Mouse (Mus musculus): Measurements from ENCODE around the gene Nxf1.
A peak's percentile ranks its signal among the peaks of the same experiment; 100 is the strongest.

Nxf1 gene

DNA sequence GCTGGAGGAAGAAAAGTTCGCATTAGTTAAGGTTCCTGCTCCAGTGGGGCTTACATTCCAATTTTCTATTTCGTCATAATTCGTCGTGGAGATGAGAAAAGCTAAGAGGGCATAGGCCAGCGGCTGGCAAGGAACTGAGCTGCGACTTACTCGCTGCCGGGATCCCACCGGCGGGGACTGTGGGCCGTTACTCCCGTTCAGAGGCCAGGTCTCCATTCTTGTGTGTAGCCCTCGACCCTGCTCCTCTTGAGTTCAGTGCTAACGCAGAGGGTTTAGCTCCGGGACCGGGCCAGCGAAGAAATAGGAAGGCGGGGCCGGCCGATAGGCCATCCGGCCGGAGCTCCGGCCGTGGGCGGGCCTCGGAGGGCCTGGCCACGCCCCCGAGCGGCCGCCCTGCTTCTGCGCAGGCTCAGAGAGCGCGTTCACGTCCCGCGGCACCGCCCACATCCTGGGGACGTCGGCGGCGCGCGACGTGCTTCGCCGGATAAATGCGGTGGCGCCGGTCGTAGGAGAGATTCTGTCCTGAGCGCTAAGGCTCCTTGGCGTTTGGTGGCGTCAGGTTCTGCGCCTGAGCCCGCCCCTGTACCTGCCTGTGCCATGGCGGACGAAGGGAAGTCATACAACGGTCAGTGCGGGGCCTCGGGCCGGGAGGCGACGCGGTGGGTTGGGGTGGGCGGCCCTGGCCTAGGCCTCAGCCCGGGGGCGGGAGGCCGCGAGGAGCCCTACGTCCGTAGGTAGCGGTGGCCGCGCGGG lies at the start of gene Nxf1:
Nxf1 (plus strand) TSS at position 439 of the 753 bp plus-strand sequence.
- DNase-seq (ENCODE audit: low read depth): peak; percentile 94

DNA sequence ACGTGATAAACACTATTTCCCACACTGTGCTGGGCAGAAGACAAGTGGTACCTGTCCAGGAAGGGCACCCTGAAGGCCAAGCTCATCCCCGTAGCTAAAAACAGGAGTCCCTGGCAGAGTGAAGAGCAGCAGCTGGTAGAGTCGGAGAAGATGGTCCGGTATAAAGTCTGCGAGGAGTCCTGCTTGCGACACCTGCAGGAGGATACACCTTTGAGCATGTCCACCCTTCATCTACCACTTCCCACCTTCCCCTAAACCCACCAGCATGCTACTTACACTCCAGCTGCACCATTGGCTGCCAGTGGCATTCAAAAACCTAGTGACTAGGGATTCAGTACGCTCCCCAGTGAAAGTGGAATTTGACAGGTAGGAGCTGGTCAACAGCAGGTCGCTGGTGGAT lies 47.9 kb upstream of the Nxf1 start:
- DNase-seq (ENCODE audit: low read depth): no peak

GRCm38 (mm10) chr19:8710057-8710456 lies 46.8 kb upstream of the Nxf1 start:
- no peak for DNase-seq (ENCODE audit: low read depth)

GRCm38 (mm10) chr19:8711506-8711905 lies 45.4 kb upstream of the Nxf1 start:
- DNase-seq (ENCODE audit: low read depth): no peak

GRCm38 (mm10) chr19:8711949-8712869 lies 44.7 kb upstream of the Nxf1 start:
- DNase-seq (ENCODE audit: low read depth): peak; percentile 74

- peak; percentile 97 for DNase-seq (ENCODE audit: low read depth)
Observed at GRCm38 (mm10) chr19:8712870-8713305, 44.0 kb upstream of the Nxf1 start.

- DNase-seq (ENCODE audit: low read depth): peak; percentile 94
Observed at GRCm38 (mm10) chr19:8713306-8713996, 43.4 kb upstream of the Nxf1 start.

DNA sequence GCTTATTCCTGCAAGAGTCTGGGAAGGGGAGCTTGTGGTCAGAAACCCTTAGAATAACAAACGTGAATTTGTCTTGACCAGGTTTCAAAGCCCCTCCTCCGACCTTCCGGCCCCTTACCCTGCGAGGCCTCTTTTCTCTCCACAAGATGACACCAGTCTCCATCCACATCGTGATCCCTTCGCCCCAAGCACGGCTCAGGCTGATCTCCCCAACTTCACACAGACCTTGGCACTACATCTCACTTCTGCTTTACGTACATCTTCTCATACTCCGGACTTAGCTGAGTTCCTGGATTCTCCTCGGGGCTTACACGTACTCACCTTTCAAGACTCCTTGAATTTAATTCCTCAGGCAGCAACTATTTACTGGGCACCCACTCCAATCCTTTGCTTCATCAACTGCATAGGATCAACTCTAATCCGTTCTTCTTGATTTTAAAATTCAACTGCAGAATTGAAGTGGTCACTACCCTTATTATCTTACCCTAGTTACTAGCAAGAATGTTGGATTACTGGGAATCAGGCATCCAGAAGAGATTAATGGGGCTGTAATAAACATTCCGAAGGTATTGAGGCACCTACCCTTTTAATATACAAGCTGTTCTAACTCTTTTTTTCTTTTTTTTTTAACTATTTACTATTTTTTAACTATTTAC lies 42.7 kb upstream of the Nxf1 start:
- DNase-seq (ENCODE audit: low read depth): peak; percentile 81

GRCm38 (mm10) chr19:8714653-8715481 lies 42.0 kb upstream of the Nxf1 start:
- peak; percentile 38 for DNase-seq (ENCODE audit: low read depth)

DNA sequence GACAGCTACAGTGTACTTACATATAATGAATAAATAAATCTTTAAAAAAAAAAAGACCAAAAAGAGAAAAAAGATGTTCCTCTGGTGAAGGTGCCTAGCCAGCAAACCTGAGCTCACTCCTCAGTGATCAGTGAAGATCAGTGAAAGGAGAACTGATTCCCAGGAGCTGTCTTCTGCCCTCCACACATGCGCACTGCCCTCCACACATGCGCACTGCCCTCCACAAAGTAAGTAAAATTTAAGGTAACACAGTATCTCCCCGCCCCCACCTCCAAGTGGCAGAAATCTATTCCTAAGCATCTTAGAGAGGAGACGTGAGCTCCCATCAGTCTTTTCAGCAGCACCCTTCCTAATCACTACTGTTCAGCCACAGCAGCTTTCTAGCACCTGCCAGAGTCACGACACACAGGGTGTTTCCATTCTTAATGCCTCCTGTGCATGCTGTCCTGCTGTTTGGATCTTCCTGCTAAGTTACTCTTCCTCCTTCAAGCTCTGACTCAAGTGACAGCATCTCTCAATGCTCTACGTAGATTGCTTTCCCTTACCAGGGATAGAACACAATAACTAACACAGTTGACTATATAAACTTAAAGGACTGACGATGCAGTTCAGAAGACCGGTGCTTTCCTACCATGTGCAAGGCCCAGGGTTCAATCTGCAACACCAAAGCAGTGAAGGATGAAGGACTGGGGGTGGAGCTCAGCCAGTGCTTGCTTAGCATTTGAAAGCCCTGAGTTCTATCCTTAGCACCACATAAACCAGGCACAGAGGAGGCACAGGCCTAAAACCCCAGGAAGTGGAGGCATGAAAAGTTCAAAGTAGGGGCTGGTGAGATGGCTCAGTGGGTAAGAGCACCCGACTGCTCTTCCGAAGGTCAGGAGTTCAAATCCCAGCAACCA lies 40.8 kb upstream of the Nxf1 start:
- DNase-seq (ENCODE audit: low read depth): no peak

- peak; percentile 87 for DNase-seq (ENCODE audit: low read depth)
Observed at GRCm38 (mm10) chr19:8716767-8717475, 40.0 kb upstream of the Nxf1 start.

GRCm38 (mm10) chr19:8718357-8718756 lies 38.5 kb upstream of the Nxf1 start:
- peak; percentile 90 for DNase-seq (ENCODE audit: low read depth)

GRCm38 (mm10) chr19:8719037-8719436 lies 37.8 kb upstream of the Nxf1 start:
- peak; percentile 64 for DNase-seq (ENCODE audit: low read depth)

GRCm38 (mm10) chr19:8721378-8721777 lies 35.5 kb upstream of the Nxf1 start:
- DNase-seq (ENCODE audit: low read depth): peak; percentile 21

- DNase-seq (ENCODE audit: low read depth): peak; percentile 52
Observed at GRCm38 (mm10) chr19:8722021-8722420, 34.9 kb upstream of the Nxf1 start.

DNA sequence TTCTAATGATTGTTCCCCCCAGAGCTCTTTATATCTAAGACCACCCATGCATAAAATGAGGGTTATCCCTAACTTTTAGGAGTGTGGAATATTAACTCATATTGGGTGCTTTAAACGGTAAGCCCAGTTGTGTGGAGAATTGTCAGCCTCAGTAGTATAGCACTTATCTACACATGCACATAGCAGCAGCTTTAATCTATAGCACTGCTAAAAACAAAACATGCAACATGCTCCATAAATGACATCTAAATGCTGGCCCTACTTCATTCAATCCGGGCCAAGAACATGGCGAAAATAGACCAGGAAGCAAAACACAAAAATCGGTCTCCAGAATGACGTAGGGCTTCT lies 34.3 kb upstream of the Nxf1 start:
- no peak for DNase-seq (ENCODE audit: low read depth)

GRCm38 (mm10) chr19:8722907-8723573 lies 33.8 kb upstream of the Nxf1 start, which contains the start of gene Slc3a2:
TSS of gene Slc3a2 (minus strand) at chr19:8723369.
- peak; percentile 99 for DNase-seq (ENCODE audit: low read depth)

- DNase-seq (ENCODE audit: low read depth): peak; percentile 71
Observed at GRCm38 (mm10) chr19:8723574-8724346, 33.1 kb upstream of the Nxf1 start.
